Mouse (Mus musculus) megakaryocyte, adult 5-6 weeks (primary cell): ENCODE results near the gene Rnf207. TPM values are rescaled to one million over a fixed set of nuclear protein-coding genes. Genes with fewer than 3 reads are reported as not detected.

Experiments
- ATAC-seq: 2 replicates; pipeline ENCODE4 v1.8.0; 2016; ENCODE audit warnings: mild to moderate bottlenecking, inconsistent platforms; ENCODE audit not compliant: poor library complexity, severe bottlenecking
- total RNA-seq, 2 experiments: library from RNA; stranded (forward) in 1 of 2; stranded (reverse) in 1 of 2; fragments of 153-499, 151-499 nt in 1 of 2; fragments of 221-1000, 200-1000 nt in 1 of 2; gene quantifications; 2 replicates each; pipeline versions ENCODE4 v1.2.3 to v1.2.4; 2015 to 2017

The Rnf207 gene
- total RNA-seq (2015), result not detected in 2 replicates
- not detected in 2 replicates for total RNA-seq (2017)

DNA sequence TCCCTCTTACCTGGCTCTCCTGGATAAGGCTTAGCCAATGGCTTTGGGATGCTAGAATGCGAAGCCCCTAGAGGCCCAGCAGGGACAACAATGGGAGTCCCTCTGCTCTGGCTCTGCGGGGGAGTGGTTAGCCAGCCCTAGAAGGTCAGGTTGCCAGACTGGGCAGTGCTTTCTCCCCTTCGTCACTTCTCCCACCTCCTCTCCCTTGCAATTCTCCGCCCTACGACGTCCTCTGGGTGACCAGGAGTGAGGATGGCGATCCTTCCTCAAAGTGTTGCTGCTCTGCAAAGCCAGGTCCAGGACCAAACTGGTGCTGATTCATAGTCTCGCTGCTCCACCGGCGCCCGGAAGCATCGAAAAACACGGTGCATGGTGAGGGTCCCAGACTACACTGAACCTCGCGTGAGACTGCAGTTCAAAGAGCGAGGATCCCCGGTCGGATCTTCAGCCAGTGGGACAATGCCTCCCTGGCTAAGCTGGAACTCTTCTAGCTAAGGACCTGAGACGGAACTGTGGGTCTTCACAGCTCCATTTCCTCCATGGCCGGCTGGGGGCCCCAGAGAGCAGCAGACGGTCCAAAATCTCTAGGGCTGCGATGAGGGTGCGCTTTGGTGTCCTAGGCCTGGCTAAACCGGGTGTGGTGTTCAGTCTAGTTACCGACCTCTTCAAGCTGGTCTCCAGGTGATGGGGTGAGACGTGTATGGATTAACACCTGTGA is at the start of gene Rnf207:
Gene Rnf207, minus strand, starts transcription at position 477 of the 718 bp plus-strand sequence.
- peak; percentile 86 for ATAC-seq

DNA sequence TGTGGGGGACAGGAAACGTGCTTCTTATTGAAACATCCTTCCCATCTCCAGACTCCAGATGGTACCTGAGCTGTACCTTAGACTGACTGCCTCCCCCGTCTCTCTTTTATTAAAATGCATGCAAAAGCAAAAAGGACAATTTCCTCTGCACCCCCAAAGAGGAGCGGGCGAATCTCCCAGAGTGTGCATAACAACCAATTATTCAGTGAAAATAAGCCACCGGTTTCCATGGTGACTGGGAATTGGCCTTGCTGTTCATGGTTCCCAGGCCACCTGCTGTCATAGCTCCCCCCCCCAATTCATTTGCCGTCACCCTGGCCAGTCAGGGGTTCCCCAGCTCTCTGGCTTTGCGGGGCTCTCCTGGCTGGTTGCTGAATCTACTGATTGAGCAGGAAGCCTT is 46.4 kb upstream of the Rnf207 start:
- ATAC-seq, result no peak

DNA sequence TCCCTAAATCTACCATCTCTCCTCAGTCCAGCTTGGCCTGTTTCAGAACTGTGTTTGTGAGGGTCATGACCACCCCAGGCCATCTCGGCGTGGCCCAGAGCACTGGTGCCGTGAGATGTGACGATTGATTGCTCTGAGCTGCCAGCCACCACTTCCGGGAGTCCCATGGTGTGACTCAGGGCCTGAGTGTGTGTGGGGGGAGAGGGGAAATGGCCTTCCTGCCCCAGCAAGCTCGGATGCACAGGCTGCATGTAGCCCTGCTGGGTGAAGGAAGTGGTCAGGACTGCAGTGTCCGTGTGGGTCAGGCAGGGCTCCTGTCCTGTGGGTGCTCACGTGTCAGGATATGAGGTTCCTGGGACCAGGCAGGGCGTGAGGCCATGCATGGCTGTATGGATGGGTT is 43.4 kb upstream of the Rnf207 start:
- peak; percentile 85 for ATAC-seq

DNA sequence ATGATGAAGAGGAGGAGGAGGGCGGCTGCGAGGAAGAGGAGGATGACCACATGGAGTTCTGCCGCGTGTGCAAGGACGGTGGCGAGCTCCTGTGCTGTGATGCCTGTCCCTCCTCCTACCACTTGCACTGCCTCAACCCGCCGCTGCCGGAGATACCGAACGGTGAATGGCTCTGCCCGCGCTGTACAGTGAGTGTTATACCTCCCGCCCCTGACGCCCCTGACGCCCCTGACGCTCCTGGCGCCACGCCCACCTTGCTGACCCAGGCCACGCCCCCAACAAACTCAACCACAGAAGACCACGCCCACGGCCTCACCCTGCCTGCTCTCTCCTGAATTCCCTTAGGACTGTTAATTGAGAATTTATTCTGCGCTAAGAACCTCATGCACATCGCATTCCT is 42.1 kb upstream of the Rnf207 start:
- peak; percentile 45 for ATAC-seq

DNA sequence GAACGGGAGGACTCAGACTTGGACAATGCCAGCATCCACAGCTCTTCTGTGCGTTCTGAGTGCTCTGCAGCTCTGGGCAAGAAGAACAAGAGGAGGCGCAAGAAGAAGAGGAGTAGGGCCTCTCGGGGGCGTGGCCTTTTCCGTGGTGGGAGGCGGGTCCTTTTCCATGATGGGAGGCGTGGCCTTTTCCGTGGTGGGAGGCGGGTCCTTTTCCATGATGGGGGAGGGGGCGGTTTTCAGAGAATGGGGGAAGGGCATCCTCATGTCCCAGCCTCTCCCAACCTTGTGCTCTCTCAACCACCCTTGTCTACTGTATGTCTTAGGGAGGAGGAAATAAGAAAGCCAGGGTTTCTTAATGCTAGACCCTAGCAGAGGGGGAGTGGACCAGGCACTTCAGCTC is 40.9 kb upstream of the Rnf207 start:
- ATAC-seq, result no peak

DNA sequence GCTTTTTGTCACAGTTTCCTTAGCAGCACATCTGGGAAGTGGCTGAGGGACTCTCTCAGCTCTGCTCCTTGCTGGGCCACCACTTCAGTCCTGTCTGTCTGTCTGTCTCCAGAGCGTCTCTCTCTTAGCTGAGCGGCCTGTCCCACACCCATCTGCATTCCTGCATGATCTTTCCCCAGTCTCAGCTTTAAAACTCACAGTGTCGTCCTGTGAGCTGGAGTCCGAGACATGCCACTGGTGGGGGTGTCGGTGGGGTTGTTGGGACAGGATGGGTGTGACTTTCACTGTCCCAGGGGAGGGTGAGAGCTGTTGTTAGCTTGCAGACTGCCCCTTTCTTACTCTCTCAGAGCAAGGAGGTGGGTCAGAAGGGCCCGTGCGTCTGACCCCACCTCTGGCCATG is 36.9 kb upstream of the Rnf207 start:
- no peak for ATAC-seq

DNA sequence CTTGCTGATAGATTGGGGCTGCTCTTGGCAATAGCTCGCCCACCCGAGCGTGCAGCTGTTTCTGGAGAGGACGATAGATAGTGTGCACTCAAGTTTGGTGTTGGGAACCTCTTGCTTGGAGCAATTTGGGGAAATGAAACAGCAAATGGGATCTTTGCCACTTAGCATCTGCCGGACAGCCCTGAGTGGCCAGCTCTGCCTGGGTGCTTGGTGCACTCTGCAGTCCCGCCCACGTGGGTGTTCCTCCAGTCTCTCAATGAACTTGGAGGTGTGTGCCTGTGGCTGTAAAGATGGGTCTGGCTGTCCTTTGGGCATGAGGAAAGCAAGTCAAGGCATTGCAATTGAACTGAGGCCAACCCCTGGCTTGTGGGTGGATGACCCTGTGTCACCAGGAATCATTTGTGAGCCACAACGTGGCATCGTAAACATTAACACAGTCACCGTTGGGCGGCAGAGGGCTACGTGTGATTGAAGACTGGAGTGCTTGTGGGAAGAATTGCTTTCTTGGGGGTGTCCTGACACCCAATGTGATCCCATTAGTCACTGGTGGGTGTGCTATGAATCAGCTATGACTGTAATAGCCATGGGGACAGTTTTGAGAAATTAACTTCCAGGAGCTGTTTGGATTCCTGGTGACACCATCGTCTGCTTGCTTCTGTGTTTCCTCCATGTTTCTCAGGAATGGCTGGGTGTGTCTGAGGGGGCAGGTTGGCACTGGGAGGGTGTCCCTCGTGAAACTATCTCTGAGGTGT is 35.3 kb upstream of the Rnf207 start:
- ATAC-seq, result peak; percentile 67

DNA sequence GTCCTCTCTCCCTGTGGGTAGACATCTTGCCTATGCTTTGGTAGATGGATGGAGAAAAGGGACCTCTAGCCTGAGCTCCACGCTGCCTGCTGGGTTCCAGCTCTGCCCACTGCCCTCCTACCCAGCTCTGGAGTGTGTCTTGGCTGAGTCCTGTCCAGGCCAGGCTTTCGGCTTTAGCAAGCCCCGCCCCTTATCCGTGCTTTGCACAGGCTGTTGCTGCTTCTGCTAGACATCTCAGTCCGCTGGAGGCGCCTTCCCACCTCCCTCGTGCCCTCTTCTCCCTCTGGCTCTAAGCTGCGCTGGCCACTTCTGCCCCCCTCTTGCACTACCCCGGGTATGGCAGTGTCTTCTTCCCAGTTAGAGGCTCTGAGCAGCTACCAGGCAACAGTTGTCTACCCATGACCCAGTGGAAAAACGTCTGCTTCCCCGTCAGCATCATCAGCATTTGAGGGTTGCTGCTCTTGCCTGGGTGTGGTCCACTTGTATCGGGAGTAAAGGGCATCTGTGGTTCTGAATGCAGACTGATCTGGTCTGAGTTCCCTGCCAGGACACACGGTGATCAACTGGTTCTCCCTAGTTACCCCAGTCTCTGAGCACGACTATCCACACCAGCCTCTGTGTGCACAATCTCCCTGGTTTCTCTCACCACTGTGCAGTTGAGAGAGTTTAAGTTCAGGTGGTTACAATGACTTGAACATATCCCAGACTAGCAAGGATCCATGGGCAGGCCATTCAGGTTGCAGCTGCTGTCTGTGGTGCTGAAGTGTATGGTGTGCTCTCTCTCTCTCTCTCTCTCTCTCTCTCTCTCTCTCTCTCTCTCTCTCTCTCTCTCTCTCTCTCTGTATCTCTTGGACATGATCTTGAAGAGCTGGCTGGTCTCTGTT is 32.9 kb upstream of the Rnf207 start:
- ATAC-seq, result peak; percentile 16

DNA sequence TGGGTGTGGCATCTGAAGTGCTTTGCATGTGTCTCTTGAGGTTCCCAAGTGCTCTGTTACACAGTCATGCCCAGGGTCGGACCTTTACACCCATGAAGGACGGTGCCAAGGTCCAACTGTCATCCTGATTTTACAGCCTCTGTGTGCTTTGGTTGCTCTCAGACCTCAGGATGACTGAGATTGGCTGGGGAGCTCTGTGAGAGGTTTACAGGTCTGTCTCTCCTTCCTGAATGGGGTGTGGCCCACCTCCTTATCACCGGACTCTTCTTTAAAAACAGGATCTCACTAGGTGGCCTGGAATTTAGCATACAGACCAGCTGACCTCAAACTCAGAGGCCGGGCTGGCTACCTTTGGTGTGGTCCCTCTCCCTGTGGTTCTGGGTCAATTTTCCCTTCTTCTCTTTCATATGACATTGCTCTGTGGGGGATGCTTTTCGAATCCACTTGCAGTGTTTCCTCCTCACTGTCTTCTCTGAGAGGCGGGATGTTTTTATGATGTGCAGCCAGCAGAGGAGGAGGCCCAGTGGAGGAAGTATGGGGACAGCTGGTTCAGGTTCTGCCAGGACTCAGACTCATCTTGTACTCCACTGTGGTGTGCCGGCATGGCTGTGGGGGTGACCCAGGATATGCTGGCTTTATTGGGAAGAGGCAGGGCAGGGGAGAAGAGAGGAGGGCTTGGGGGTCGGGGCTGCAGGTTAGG is 32.1 kb upstream of the Rnf207 start:
- no peak for ATAC-seq

DNA sequence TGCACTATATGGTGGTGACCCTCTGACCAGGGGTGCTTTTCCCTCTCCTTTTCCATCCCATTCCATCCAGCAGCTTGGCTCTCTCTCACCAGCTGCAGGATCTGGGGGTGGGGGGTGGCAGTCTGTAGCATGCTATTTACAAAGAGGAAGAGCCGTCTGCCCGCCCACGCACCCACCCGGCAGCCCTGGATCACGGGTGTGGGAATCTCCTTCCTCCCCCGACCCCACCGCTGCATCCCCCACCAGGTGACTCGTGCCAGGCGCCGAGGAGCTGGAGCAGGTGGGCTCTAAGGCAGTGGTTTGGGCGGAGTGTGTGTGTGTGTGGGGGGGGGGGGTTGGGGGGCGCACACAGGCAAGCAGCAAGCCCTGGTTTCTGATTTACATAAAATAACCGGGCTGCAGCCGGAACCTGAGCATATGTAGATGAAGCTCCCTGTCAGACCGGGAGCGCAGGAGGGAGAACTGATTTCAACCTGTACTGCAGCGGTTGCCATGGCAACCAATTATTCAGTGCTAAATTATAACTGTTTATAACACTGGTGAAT is 31.1 kb upstream of the Rnf207 start:
- ATAC-seq, result no peak

DNA sequence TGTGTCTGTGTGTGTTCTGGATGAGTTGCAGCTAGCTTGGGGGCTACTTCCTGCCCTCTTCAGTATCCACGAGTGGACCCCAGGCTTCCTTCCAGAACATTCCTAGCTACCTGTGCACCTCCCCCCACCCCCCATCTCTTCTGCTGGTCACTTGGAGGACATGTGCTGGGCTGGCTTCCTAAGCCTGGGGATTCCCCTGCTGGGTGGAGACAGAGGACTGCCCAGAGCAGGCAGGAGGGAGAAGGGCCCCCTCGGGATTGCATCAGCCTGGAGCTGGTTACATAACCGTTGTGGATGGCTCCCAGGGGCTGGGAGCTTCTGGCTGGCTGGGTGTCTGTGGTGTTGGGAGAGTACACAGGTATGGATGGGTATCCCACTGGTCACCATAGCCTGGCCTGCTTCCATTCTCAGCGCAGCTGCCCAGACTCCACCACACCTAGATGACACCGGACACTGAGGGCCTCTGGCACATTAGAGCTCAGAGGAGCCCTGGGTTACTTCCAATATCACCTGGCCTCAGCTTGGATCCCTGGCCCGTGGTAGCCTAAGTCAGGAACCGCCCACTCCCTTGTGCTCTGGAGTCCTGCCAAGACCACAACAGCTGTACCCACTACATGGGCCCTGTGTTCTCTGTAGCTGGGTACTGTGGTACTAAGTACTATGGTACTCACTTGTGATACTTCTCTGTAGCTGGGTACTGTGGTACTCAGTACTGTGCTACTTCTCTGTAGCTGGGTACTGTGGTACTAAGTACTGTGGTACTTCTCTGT is 26.5 kb upstream of the Rnf207 start:
- ATAC-seq, result peak; percentile 74

DNA sequence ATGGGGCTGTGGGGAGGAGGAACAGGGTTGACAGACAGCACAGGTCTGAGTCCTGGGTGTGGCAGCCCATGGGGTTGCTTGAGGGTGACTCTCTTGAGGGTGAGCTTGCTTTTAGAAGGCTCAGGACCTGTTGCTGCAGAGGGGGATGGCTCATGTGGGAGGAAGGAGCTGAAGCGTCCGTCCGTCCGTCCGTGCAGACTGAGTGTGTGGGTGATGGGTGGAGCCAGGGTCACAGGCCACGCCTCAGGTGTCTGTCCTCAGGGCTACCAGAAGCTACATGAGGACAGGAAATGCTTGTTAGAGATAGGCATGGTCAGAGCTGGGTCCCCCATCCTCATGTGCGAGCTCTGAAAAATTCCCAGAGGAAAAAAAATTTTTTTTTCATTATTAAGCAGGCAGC is 25.9 kb upstream of the Rnf207 start:
- peak; percentile 10; the same call in 1 of the 2 replicates for ATAC-seq

DNA sequence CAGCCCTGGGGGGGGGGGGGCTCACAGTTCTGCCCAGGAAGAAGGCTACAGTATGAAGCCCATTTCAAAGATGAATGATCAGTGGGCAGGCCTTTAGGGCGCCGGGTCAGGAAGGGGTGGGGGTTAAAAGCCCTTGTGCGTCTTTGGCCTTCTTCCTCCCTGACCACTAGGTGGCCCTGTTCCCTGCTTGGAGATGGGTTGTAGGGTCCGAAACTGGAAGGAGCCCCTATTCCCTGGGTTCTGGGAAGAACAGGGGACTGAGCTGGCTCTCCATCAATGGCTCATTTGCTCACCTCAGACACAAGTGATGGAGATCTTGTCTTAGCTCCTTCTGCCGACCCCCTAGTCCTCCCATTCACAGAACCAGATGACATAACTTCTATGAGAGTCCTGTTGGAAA is 24.5 kb upstream of the Rnf207 start:
- ATAC-seq, result peak; percentile 43

DNA sequence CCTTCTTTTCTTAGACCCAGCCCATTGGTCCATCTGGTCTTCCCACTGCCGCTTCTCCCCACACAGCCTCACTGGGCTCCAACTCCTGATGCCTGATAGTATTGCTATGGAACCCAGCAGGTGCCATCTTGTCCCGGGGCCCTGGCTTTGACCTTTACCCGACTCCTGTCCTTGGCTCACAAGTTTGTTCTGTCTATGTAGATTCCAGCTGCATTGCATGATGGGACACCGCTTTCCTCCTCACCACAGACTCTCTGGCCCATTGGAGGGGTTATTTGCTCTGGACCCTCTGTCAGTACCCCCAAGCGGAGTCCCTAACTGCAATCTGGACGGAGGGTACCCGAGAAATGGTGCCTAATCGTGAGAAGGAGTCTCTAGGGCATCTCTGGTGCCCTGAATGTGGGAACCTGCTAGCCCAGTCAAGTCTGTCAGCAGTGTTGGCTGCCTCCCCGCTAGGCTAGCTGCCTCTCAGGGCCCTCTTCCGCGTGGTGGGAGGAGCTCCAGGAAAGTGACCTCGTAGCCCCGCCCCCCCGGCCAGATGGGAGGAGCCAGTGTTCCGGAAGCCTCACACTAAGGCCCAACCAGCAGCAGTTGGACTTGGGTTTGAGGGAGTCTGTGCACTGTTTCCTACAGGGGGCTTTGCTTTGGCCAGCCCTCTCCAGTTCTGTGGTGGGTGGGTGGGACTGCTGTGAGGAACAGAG is 21.9 kb upstream of the Rnf207 start:
- ATAC-seq, result peak; percentile 23; the same call in 1 of the 2 replicates

DNA sequence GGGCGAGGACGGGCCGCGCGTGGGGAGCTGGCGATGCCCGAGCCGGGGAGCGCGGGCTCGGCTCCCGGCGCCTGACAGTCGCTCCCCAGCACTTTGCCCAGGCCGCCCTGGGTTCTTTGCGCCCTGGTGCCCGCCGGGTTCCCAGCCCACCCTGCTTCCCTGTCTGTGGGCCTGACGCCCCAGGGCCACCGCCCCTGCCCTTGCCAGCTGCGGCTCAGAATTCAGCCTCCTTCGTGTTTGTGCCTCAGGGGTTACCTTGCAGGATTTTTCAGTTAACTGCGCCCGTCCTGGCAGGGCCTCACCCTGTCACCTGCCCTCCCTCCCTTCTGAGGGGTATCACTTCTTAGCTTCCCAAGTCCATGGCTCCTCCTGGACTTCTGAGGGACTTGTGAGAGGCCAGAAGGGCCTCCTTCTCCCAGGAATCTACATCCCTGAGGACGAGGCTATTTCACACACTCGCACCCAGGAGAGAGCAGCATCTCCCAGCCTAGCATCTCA is 20.5 kb upstream of the Rnf207 start:
- no peak for ATAC-seq

DNA sequence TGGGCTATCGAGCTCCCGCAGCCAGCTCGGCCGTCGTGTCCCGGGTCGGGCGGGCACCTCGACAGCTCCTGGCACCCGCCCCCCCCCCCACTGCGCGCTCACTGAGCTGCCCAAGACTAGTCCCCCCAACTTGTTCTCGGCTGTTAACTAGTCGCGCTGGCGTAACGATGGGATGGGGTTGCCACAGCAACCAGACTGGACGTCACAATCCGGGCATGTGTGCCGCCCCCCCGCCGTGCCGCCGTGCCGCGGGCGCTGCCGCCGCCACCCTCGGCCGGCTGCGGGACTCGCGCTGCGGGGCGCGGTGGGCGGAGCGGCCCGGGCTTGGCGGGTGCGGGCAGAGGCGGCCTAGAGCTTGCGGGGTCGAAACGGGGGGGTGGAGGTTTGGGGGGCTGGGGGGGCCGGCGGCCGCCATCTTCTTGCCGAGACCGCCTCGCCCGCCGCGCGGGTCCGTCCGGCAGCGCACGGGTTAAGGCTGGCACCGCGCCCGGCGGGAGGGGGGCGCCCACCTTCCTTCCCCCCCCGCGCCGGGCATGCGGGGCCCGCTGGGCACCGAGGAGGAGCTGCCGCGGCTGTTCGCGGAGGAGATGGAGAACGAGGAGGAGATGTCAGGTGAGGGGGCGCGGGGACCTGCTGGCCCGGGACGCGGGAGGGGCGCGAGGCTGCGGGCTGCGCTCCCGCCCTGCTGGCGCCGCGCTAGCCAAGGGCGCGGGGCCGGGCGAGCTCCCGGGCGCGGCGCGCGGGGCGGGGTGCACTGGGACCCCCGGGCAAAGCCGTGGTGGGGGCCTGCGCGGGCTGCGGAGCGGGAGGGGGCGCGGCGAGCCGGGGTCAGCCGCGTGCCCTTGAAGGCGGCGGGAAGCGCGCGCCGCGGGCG is 19.9 kb upstream of the Rnf207 start, which contains the start of gene Chd5:
Gene Chd5, plus strand, starts transcription at position 233 of the 874 bp plus-strand sequence.
- ATAC-seq, result no peak

DNA sequence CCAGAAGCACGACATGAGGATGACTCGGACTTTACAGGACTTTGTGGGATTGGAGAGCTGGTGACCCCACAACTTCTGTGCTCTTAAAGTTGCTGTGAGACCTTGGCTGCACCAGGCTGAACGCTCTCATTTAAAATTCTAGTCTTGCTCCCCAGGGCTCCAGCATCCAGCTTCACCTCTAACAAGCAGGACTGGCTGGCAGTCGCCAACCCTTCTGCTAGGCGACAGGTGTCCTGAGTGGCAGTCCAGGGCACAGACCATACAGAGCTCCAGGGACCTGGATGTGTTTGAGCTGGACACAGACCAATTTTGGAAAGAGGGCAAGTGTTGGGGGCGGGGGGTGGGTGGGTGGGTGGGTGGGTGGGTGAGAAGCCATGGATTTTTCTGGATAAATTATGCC is 19.0 kb upstream of the Rnf207 start:
- no peak for ATAC-seq

DNA sequence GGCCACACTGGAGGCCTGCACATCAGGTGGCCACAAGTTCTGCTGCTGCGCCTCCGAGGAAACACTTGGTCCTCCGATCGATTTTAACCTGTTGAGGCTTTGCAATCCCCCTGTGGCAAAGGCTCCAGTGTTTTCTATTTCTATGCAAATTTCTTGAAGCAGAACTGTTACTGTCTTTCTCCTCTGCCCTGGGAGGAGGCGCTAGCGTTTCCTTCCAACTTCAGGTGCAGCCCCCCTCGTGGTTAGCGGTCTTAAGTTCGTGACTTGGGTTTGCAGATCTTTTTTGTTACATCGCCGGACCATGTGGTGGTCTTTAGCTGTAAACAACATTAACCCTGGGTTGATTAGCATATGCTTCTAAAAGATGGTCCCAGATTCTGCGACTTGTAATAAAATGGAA is 14.8 kb upstream of the Rnf207 start:
- no peak for ATAC-seq
